Mouse (Mus musculus) lung, adult 2 months (tissue): ENCODE data around the gene Slc38a4.

Experiments used
- CTCF ChIP-seq: fragments of 200-500 bp; IDR thresholded peaks from 2 replicates; pipeline ENCODE4 v1.5.1; 2011; ENCODE audit warnings: mild to moderate bottlenecking, low read length, control low read depth; ENCODE audit not compliant: insufficient read depth
- POLR2A ChIP-seq: fragments of 200-500 bp; IDR thresholded peaks from 2 replicates; pipeline ENCODE4 v1.6.1; 2011; ENCODE audit warnings: low read depth, mild to moderate bottlenecking, control low read depth, low read length, borderline replicate concordance; ENCODE audit errors: extremely low read depth

DNA sequence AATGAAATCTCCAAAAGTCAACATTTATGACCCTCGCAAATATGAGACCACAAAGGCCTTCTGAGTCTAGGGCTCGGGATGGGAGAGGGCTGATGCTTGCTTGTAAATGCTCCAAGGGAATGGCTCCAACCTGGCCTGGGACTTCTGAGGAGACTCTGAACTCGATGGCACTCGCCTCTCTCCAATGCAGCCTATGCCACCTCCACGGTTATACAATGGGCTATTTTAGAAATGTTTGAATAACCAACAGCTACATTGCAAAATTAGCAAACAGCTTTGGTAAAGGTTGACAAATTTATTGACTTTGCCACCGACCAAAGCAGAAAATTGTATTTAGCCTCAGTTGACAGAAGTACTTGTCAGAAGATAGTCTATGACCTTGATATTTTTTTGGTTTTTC lies 19.9 kb downstream of the Slc38a4 start:
- TF ChIP-seq POLR2A (no peak), CTCF (no peak)
